Mouse (Mus musculus) right cerebral cortex, postnatal 36 days (tissue): ENCODE data around the gene Trnau1ap.
"Not testable (repeated sequence)": the region's sequence is repeated elsewhere in the genome, so short reads cannot be mapped to it uniquely, and the experiment has no call there.

ENCODE experiments used
- DNase-seq, 2 experiments: peaks; one replicate each; pipeline ENCODE4 v3.0.0; 2022; ENCODE audit warnings: low spot score in 2 of 2, mixed read lengths in 1 of 2

Gene Trnau1ap

GRCm38 (mm10) chr4:132344403-132345134 lies 15.2 kb upstream of the Trnau1ap start:
- DNase-seq: no peak

DNA sequence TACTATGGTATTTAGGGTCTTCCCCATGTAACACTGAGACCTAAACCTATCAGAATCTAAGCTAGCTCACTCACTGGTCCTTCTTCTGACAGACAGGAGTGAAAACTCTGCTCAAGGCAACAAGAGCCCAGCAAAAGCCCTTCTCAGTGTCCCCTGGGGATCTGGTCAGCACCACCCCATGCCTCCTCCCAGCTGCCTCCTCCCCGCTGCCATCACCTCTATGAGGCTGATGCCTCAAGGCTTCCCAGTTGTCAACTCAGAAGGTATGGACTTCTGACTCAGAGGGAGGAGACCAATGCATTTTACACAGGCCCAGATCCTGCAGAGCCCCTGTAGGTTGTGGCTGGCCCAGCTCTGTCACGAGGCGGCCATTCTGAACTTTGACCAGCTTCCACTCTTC lies 12.1 kb upstream of the Trnau1ap start:
- DNase-seq: no peak

DNA sequence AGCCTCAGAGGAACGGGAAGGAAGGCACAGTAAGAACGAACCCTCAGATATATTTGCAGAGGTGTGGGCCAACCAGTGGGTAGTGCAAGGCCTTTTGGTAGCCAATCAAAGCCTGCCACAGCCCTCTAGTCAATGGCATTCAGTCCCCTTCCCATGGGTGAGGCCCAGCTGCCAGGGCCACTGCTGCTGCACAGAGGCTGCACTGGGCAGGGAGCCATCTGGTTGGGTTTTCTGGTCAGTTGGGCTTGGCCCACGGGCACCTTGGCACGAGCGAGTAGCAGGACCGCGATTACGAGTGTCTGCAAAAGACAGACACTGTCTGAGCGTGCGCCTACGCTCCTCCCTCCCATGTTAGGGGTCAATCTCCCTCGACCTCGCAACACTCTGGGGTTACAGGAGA lies 9.6 kb upstream of the Trnau1ap start:
- DNase-seq: peak in 1 of 2 experiments; percentile 17

- DNase-seq: no peak
Observed at GRCm38 (mm10) chr4:132332880-132333279, 3.5 kb upstream of the Trnau1ap start.

GRCm38 (mm10) chr4:132331960-132332359 lies 2.6 kb upstream of the Trnau1ap start:
- no peak for DNase-seq

GRCm38 (mm10) chr4:132329835-132330354 lies 557 bp upstream of the Trnau1ap start:
- no peak for DNase-seq

- no peak for DNase-seq
Observed at GRCm38 (mm10) chr4:132328391-132328982, 851 bp downstream of the Trnau1ap start.

- DNase-seq: no peak
Observed at GRCm38 (mm10) chr4:132326481-132326880, 2.9 kb downstream of the Trnau1ap start.

- DNase-seq: no peak
Observed at GRCm38 (mm10) chr4:132315711-132316110, 13.6 kb downstream of the Trnau1ap start.

GRCm38 (mm10) chr4:132312627-132313026 lies 16.7 kb downstream of the Trnau1ap start:
- DNase-seq: no peak

GRCm38 (mm10) chr4:132311801-132312200 lies 17.5 kb downstream of the Trnau1ap start:
- DNase-seq: no peak

DNA sequence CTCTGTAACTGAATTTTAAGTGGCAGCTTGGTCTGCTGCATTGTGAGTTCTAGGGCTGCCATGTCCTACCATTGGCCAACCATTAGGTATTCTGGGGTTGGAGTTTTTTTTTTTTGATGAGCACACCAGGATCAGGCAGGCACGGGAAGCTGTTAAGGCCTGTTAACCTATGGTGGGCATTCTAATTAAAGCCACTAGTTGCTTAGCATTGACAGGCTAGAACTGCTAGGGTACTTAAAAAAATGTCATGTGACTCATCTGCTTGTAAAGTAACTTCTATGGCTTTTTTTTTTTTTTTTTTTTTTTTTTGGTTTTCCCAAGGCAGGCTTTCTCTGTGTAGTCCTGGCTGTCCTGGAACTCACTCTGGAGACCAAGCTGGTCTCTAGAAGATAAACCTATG lies 18.1 kb downstream of the Trnau1ap start:
- DNase-seq: no peak

DNA sequence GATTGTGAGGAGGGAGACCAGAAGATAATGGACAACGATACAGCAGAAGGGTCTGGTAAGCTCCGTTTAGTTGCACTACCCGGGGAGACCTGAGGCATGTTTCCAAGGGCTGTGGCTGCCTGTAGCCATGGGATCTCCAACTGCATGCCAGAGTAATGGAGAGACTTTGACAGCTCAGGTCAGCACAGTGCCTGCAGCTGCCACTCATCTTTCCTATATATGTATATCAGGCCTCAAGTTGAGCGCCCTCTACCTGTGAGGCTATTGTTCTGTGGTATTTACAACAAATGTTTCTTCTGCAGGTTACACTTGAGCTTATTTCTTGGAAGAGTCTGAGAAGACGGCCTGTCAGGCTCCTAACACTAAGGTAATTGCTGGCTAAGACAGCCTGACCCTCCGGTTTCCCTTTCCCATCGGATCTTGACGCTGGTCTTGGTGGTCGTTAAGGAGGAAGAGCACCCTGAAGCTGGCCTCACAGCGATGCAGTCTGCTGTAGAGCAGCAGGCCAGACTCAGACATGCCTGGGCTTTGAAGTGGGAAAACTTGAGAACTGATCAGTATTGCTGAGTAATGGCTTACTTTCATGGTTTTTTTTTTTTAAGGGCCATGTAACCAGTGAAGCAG lies 19.4 kb downstream of the Trnau1ap start:
- peak in 1 of 2 experiments; percentile 11 for DNase-seq

GRCm38 (mm10) chr4:132309140-132309848 lies 20.0 kb downstream of the Trnau1ap start:
- DNase-seq: no peak

- peak; percentile 89 to 92 for DNase-seq
Observed at GRCm38 (mm10) chr4:132308437-132309139, 20.8 kb downstream of the Trnau1ap start.

GRCm38 (mm10) chr4:132306004-132306403 lies 23.3 kb downstream of the Trnau1ap start:
- DNase-seq: no peak

DNA sequence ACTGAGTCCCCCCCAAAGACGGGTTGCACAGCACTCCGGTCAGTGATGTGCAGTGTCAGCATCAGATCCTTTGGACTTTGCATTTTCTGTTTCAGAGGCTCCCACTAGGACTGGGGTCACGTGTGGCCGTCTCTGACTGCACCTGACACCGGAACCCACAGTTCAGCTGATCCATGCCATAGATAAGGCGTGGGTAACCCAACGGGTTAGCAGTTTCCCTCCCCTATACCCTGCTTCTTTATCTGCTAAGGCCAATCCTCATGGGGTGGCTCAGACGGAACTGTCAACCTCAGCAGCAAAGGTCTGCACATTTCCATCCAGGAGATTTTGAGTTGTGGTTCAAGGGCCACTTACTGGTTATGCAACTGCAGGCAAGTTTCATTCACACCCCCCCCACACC lies 24.1 kb downstream of the Trnau1ap start:
- no peak for DNase-seq

DNA sequence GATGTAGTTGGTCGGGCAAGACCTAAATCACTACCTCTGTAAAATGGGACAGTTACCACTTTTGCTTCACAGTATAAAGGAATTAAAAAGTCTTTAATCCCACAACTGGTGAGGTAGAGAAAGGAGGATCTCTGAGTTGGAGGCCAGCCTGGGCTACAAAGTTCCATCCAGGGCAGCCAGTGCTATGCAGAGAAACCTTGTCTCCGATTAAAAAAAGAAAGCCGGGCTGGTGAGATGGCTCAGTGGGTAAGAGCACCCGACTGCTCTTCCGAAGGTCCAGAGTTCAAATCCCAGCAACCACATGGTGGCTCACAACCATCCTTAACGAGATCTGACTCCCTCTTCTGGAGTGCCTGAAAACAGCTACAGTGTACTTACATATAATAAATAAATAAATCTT lies 25.9 kb downstream of the Trnau1ap start:
- not testable (repeated sequence) for DNase-seq

DNA sequence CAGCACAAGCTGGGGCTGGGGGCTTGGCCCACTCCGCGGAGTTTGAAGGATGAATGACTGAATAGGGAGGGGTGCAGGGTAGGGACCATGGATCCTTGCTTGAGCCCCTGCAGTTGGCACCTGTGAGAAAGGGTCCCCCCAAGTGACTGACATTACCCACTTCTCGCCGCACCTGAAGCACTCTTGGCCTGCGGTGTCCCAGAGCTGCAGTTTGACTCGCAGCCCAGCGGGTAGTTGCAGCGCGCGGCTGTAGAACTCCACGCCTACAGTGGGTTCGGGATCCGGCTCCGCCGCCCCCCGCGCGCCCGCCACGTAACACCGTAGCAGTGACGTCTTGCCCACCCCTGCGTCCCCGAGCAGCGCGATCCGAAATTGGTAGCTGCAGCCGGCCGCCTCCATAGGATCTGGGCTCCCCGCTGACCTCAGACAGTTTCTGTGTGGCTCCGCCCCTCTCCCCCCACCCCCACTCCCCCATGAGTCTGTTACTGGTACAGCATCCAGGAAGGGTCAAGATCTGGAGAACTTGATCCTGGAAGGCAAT lies 26.3 kb downstream of the Trnau1ap start, which contains the start of gene Rab42:
Rab42 (minus strand) TSS at position 447 of the 541 bp plus-strand sequence.
- DNase-seq: peak; percentile 46 to 62

- DNase-seq: no peak
Observed at GRCm38 (mm10) chr4:132301965-132302938, 27.1 kb downstream of the Trnau1ap start.
